In the genomic region with DNA sequence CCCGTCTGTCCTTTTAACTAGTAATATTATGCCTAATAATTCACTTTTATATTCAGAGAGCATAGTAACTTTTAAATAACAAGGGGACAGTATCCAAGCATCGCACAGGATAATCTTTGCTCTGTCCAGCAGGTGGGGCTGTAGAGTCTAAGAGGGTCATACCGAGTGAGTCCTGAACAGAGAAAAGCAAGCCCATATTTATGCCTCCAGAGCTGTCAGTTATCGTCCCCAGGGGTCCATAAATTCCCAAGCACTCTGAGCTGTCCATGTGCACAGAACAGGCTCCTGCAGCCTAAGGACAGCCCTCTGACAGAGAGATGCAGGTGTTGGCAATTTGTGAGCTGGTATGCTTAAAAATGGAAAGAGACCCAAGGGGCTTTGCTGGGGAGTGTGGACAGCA, we compare ENCODE assay signal across 9 mouse cellular contexts.
DNase-seq lines count a peak whose midpoint lies in the region; ATAC-seq and TF ChIP-seq lines count a peak whose summit lies in the region.
"Had no signal": no experiment of that assay in that cellular context is flagged by ENCODE, and none has a peak within 500 bp of the region (broad histone marks: within the 10 kb centered on the region; RNA-seq: fewer than 3 reads in every experiment).

No protein-coding gene starts in this region.

- H3K4me1 ChIP-seq in intestine, postnatal 0 days (replicated peaks; ENCODE audit: control insufficient read depth, insufficient read depth, low read length), result no peaks in the 10 kb centered on the region
- H3K4me1 ChIP-seq in intestine, embryonic 15.5 days (replicated peaks), result no peaks in the 10 kb centered on the region
- peaks cover 3% of the 10 kb centered on the region; the same call in 1 of the 2 replicates for H3K4me1 ChIP-seq in forebrain, embryonic 13.5 days

- no peak overlapping the region for H3K9ac ChIP-seq in intestine, postnatal 0 days (ENCODE audit: low read depth, low read length)
- no peak overlapping the region for H3K9ac ChIP-seq in intestine, embryonic 15.5 days
- H3K9ac ChIP-seq in forebrain, embryonic 13.5 days, result no peak overlapping the region
- H3K9ac ChIP-seq: limb, embryonic 15.5 days had no signal

- DNase-seq in ES-CJ7 (ENCODE audit: low read depth, low spot score), result peak; percentile 48
- peak; percentile 57 for DNase-seq in embryo, embryonic 10 days (ENCODE audit: low spot score)
- no peak for DNase-seq in frontal cortex, postnatal 25 days (ENCODE audit: low spot score in 2 of 2)
- DNase-seq in layer of hippocampus, adult 9-11 months, result no peak

- H3K4me3 ChIP-seq in intestine, postnatal 0 days (ENCODE audit: low read depth, low read length), result no peak overlapping the region
- H3K4me3 ChIP-seq in intestine, embryonic 15.5 days (replicated peaks), result no peak overlapping the region
- H3K4me3 ChIP-seq in forebrain, embryonic 13.5 days, result no peak overlapping the region
- H3K4me3 ChIP-seq: limb, embryonic 15.5 days had no signal

- ATAC-seq in intestine, postnatal 0 days, result no peak
- no peak for ATAC-seq in intestine, embryonic 15.5 days
- ATAC-seq in megakaryocyte progenitor cell, adult 5-6 weeks (replicated peaks; ENCODE audit: poor library complexity), result peak; percentile 55; the same call in 1 of the 2 replicates
- ATAC-seq in forebrain, embryonic 13.5 days, result no peak

- no peaks in the 10 kb centered on the region for H3K9me3 ChIP-seq in intestine, postnatal 0 days (ENCODE audit: control insufficient read depth)
- no peaks in the 10 kb centered on the region for H3K9me3 ChIP-seq in intestine, embryonic 15.5 days
- H3K9me3 ChIP-seq in forebrain, embryonic 13.5 days (replicated peaks), result no peaks in the 10 kb centered on the region
- H3K9me3 ChIP-seq: limb, embryonic 15.5 days had no signal

- peak; percentile 65 for TF ChIP-seq CTCF in intestine, postnatal 0 days (IDR thresholded peaks at IDR 0.05; ENCODE audit: low read depth)

- no peaks in the 10 kb centered on the region for H3K27me3 ChIP-seq in intestine, postnatal 0 days (replicated peaks; ENCODE audit: control insufficient read depth, insufficient read depth, low read length)
- H3K27me3 ChIP-seq in intestine, embryonic 15.5 days (replicated peaks), result no peaks in the 10 kb centered on the region
- H3K27me3 ChIP-seq in forebrain, embryonic 13.5 days, result no peaks in the 10 kb centered on the region
- H3K27me3 ChIP-seq: limb, embryonic 15.5 days had no signal

- 59% methylated on average over 4 of the region's 4 CpGs for WGBS in intestine, postnatal 0 days
- WGBS in intestine, embryonic 15.5 days, result 65% methylated on average over 4 of the region's 4 CpGs
- 74% methylated on average over 4 of the region's 4 CpGs for WGBS in forebrain, embryonic 13.5 days

- H3K27ac ChIP-seq in intestine, postnatal 0 days (ENCODE audit: low read depth, low read length), result no peak overlapping the region
- no peak overlapping the region for H3K27ac ChIP-seq in intestine, embryonic 15.5 days
- H3K27ac ChIP-seq in forebrain, embryonic 13.5 days, result no peak overlapping the region
- H3K27ac ChIP-seq: limb, embryonic 15.5 days had no signal

- no peak overlapping the region for H3K4me2 ChIP-seq in intestine, postnatal 0 days (replicated peaks; ENCODE audit: low read depth)
- no peak overlapping the region for H3K4me2 ChIP-seq in intestine, embryonic 15.5 days (replicated peaks)
- H3K4me2 ChIP-seq in forebrain, embryonic 13.5 days, result no peak overlapping the region
- H3K4me2 ChIP-seq: limb, embryonic 15.5 days had no signal

- no peaks in the 10 kb centered on the region for H3K36me3 ChIP-seq in intestine, postnatal 0 days (ENCODE audit: control insufficient read depth, insufficient read depth)
- H3K36me3 ChIP-seq in intestine, embryonic 15.5 days, result no peaks in the 10 kb centered on the region
- no peaks in the 10 kb centered on the region for H3K36me3 ChIP-seq in forebrain, embryonic 13.5 days (ENCODE audit: poor library complexity, severe bottlenecking)
- H3K36me3 ChIP-seq: limb, embryonic 15.5 days had no signal

Comparison
In these comparisons a context has a peak if more than half of its experiments do, and no peak if none do; other contexts are left out.
1. DNase-seq: peak in ES-CJ7 (single experiment) and embryo, embryonic 10 days (single experiment); none in frontal cortex, postnatal 25 days (0 of 2) and layer of hippocampus, adult 9-11 months (single experiment).